Mouse (Mus musculus) lung, postnatal 0 days (tissue): Measurements from ENCODE around the gene Nmrk2.
A peak's percentile ranks its signal among the peaks of the same experiment; 100 is the strongest.

Experiments
- CTCF ChIP-seq: IDR thresholded peaks from 2 replicates; pipeline ENCODE4 v1.5.1; 2016; ENCODE audit warnings: antibody characterized with exemption, mild to moderate bottlenecking
- EP300 ChIP-seq: IDR thresholded peaks from 2 replicates; pipeline ENCODE4 v1.6.1; 2016; ENCODE audit warnings: antibody characterized with exemption, mild to moderate bottlenecking, control low read depth

DNA sequence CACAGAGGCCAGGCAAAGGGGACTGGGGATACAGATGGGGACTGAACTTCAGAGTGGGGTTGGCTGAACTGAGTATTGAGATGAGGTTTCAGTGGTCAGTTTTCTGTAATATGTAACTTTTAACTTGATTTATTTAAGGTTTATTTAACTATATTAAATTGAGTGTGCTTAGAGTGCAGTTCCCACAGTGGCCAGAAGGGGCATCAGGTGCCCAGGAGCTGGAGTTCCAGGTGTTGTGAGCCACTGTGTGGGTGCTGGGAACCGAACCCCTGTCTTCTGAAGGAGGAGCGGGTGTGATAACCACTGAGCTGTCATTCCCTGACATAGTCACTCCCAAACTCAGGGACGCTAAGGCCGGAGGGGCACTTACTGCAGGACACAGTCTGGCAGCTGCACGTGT is 8.3 kb upstream of the Nmrk2 start:
- peak; percentile 29 for TF ChIP-seq CTCF
- no peak for TF ChIP-seq EP300
